ENCODE assay signal across 16 mouse cellular contexts in the genomic region with DNA sequence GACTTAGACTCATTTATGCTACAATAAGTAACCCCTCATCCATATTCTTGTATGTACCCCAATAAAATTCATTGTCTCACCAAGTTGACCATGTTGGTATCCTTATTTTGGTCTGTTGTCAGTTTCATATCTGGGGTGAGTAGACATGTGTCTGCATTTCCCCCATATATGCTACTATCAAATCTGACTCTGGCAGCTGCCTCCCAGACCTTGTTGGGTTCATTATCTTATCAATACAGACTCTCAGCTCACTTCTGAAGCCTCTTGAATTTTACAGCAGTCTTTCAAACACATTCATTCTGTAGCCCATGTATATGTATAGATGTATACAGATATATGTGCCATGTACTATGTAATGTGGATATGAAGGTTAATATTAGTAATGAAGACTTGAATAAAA.
DNase-seq lines count a peak whose midpoint lies in the region; ATAC-seq lines count a peak whose summit lies in the region.
"Had no signal": no experiment of that assay in that cellular context is flagged by ENCODE, and none has a peak within 500 bp of the region (broad histone marks: within the 10 kb centered on the region; RNA-seq: fewer than 3 reads in every experiment).

No protein-coding gene starts in this region.

- no peaks in the 10 kb centered on the region for H3K4me1 ChIP-seq in kidney, embryonic 15.5 days
- peaks cover 37% of the 10 kb centered on the region for H3K4me1 ChIP-seq in liver, embryonic 16.5 days (ENCODE audit: control insufficient read depth, low read depth, low read length)
- H3K4me1 ChIP-seq in embryonic facial prominence, embryonic 10.5 days: peaks cover 12% of the 10 kb centered on the region; the same call in 1 of the 2 replicates

- DNase-seq in kidney, adult 8-10 months: no peak
- peak; percentile 74 for DNase-seq in c-Kit-negative CD71-positive TER-119-positive erythroid progenitor cells, embryonic 14.5 days (ENCODE audit: low read depth, low spot score)
- DNase-seq in layer of hippocampus, adult 11-12 months (ENCODE audit: low spot score): no peak
- DNase-seq in embryonic facial prominence, embryonic 10.5 days (ENCODE audit: low spot score): no peak
- DNase-seq in frontal cortex, postnatal 25 days (ENCODE audit: low spot score in 2 of 2): no peak
- DNase-seq: adrenal gland, postnatal 36 days; cerebellum, postnatal 14 days; gastrocnemius, postnatal 25 days; lung, adult 18-20 months; midbrain, embryonic 14.5 days; right cerebral cortex, adult 18-20 months; thymus, postnatal 25 days had no signal

- H3K9me3 ChIP-seq in kidney, embryonic 15.5 days (replicated peaks): no peaks in the 10 kb centered on the region
- no peaks in the 10 kb centered on the region for H3K9me3 ChIP-seq in liver, embryonic 16.5 days (replicated peaks; ENCODE audit: control insufficient read depth, low read length)
- H3K9me3 ChIP-seq in embryonic facial prominence, embryonic 10.5 days: no peaks in the 10 kb centered on the region
- H3K9me3 ChIP-seq: heart, embryonic 13.5 days had no signal

- ATAC-seq in kidney, embryonic 15.5 days (replicated peaks; ENCODE audit: low FRiP score): peak; percentile 81
- peak; percentile 94 for ATAC-seq in erythroid progenitor cell, adult 5-6 weeks (replicated peaks; ENCODE audit: low FRiP score, poor library complexity, severe bottlenecking)
- ATAC-seq in liver, embryonic 16.5 days (ENCODE audit: low read depth): peak; percentile 96

- no peaks in the 10 kb centered on the region for H3K27me3 ChIP-seq in kidney, embryonic 15.5 days
- no peaks in the 10 kb centered on the region for H3K27me3 ChIP-seq in liver, embryonic 16.5 days (ENCODE audit: control insufficient read depth, insufficient read depth, low read depth, low read length)
- no peaks in the 10 kb centered on the region for H3K27me3 ChIP-seq in embryonic facial prominence, embryonic 10.5 days (replicated peaks; ENCODE audit: low read depth, poor library complexity, severe bottlenecking)
- H3K27me3 ChIP-seq: heart, embryonic 13.5 days had no signal

- H3K27ac ChIP-seq in kidney, embryonic 15.5 days: no peak overlapping the region
- peak overlapping the region; percentile 87; the same call in 1 of the 2 replicates for H3K27ac ChIP-seq in liver, embryonic 16.5 days (ENCODE audit: low read length)
- no peak overlapping the region for H3K27ac ChIP-seq in embryonic facial prominence, embryonic 10.5 days (replicated peaks)
- H3K27ac ChIP-seq: heart, embryonic 13.5 days had no signal

- no peak overlapping the region for H3K4me3 ChIP-seq in kidney, embryonic 15.5 days (replicated peaks)
- H3K4me3 ChIP-seq in liver, embryonic 16.5 days (ENCODE audit: low read depth, low read length): no peak overlapping the region
- H3K4me3 ChIP-seq in embryonic facial prominence, embryonic 10.5 days: no peak overlapping the region
- H3K4me3 ChIP-seq: heart, embryonic 13.5 days had no signal

- no peak overlapping the region for H3K4me2 ChIP-seq in kidney, embryonic 15.5 days
- peak overlapping the region; percentile 46 for H3K4me2 ChIP-seq in liver, embryonic 16.5 days (ENCODE audit: low read depth, low read length)
- H3K4me2 ChIP-seq: heart, embryonic 13.5 days had no signal

- H3K9ac ChIP-seq in kidney, embryonic 15.5 days: no peak overlapping the region
- no peak overlapping the region for H3K9ac ChIP-seq in liver, embryonic 16.5 days (ENCODE audit: low read depth, low read length)
- H3K9ac ChIP-seq: heart, embryonic 13.5 days had no signal

- H3K36me3 ChIP-seq in kidney, embryonic 15.5 days: no peaks in the 10 kb centered on the region
- H3K36me3 ChIP-seq in liver, embryonic 16.5 days (ENCODE audit: control insufficient read depth, insufficient read depth): no peaks in the 10 kb centered on the region
- no peaks in the 10 kb centered on the region for H3K36me3 ChIP-seq in embryonic facial prominence, embryonic 10.5 days (replicated peaks)
- H3K36me3 ChIP-seq: heart, embryonic 13.5 days had no signal
